Mouse (Mus musculus): Measurements from ENCODE around the gene Fgfr2. TPM values are rescaled to one million over a fixed set of nuclear protein-coding genes. Genes with fewer than 3 reads are reported as not detected.

Gene Fgfr2
- polyA plus RNA-seq, 1 experiment from 2014 or later: 121 TPM

DNA sequence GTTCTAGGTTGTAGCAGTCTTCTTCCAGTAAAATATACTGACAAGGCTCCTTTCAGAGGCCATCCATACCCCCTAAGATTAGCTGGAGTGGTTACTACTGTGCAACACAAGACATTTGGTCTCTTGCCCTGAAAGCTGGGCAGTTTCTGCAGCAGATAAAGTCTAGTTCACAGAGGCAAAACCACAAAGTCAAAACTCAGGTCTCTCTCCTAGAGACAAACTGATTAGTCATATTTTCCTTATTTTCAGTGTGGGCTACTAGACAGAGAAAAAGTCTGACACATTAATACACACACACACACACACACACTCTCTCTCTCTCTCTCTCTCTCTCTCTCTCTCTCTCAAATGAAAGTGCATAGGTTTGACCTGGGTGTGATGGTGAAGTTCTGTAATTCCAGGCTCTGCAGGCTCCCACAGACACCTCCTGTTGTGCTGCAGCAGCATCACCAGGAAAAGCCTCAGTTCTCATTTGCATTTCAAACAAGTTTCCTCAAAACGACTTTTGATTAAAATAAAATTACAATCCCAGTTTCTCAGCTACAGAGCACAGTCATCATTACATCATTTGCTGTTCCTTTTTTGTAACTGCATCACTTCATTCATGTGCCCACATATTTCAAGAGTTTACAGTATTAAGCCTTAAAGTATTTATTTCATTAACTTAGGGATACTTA, 298.7 kb downstream of the Fgfr2 start:
- H3K27ac ChIP-seq: no peak overlapping the region
- H3K9me3 ChIP-seq: no peaks in the 10 kb centered on the region
- H3K9ac ChIP-seq: no peak overlapping the region
- H3K4me3 ChIP-seq: no peak overlapping the region
- WGBS: 22% methylated on average over 1 of the region's 1 CpGs
- ATAC-seq (ENCODE audit: insufficient number of reproducible peaks, insufficient read depth, low FRiP score, low TSS enrichment): no peak
- H3K27me3 ChIP-seq: no peaks in the 10 kb centered on the region
- peaks cover 28% of the 10 kb centered on the region for H3K36me3 ChIP-seq
- no peak overlapping the region for H3K4me2 ChIP-seq (replicated peaks)
- no peaks in the 10 kb centered on the region for H3K4me1 ChIP-seq

DNA sequence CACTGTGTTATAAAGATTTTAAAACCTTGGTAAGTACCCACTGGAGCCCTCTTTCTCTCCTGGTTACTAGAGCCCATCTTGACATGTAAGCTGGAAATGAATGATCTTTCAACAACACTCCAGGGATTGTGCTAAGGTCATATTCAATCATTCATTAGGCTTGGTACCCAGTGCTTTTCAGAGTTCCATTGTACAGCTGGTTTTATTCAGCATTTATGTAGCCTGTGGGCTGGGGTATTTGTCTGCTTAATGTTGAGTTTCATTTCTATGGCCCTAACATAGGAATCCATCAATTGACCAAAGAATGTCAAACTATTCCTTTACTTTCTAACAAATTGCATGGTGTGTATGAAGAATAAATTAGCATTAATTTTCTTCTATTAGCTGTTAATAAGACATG, 299.3 kb downstream of the Fgfr2 start:
- Histone ChIP-seq H3K27ac (no peak overlapping the region), H3K9ac (no peak overlapping the region), H3K9me3 (no peaks in the 10 kb centered on the region), H3K4me3 (no peak overlapping the region), H3K36me3 (peaks cover 28% of the 10 kb centered on the region), H3K4me1 (no peaks in the 10 kb centered on the region), H3K4me2 (replicated peaks) (no peak overlapping the region), H3K27me3 (no peaks in the 10 kb centered on the region)
- ATAC-seq (ENCODE audit: insufficient number of reproducible peaks, insufficient read depth, low FRiP score, low TSS enrichment): no peak

DNA sequence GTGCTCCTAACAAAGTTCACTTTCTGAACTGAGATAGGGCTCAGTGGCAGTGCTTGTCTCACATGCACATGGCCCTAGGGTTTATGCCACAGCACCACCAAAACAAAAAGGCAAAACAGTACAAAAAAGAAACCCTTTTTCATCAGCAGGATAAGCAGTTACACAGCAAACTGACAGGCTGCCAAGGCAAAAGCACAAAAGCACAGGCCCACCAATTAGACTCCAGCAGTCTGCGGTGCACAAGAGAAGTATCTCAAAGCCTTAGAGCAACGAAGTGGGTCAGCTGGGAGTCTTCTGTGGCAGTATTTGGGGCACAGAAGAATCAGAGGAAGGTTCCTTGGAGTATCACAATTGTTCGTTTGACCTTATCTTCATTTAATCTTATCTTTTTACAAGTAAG, 302.5 kb downstream of the Fgfr2 start:
- no peak overlapping the region for H3K9ac ChIP-seq
- no peak for ATAC-seq (ENCODE audit: insufficient number of reproducible peaks, insufficient read depth, low FRiP score, low TSS enrichment)
- no peaks in the 10 kb centered on the region for H3K27me3 ChIP-seq
- peaks cover 11% of the 10 kb centered on the region; the same call in 1 of the 2 replicates for H3K36me3 ChIP-seq
- H3K4me3 ChIP-seq: no peak overlapping the region
- 81% methylated on average over 3 of the region's 3 CpGs for WGBS
- no peak overlapping the region for H3K4me2 ChIP-seq (replicated peaks)
- H3K9me3 ChIP-seq: no peaks in the 10 kb centered on the region
- no peak overlapping the region for H3K27ac ChIP-seq
- peaks cover 5% of the 10 kb centered on the region for H3K4me1 ChIP-seq

DNA sequence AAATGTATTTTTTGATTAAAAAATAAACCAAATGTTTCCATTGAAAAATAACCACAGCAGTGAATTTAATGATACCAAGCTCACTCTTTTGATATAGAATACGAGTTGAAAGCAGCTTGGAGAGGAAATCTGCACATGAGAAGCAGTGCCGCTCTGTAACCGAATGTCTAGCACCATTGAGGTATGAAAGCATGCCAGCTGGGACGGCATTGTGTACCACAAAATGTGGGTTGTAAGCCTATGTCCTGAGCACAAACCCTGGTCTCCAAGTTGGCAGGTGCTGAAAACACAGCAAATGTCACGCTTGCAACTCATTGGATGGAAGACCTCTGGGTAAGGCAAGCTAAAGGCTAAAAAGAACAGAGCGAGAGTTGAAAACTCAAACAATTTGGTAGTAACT, 306.1 kb downstream of the Fgfr2 start:
- no peak overlapping the region for H3K4me2 ChIP-seq (replicated peaks)
- no peak overlapping the region for H3K4me3 ChIP-seq
- H3K9ac ChIP-seq: no peak overlapping the region
- 93% methylated on average over 6 of the region's 6 CpGs for WGBS
- ATAC-seq (ENCODE audit: insufficient number of reproducible peaks, insufficient read depth, low FRiP score, low TSS enrichment): no peak
- peaks cover 6% of the 10 kb centered on the region; the same call in 1 of the 2 replicates for H3K36me3 ChIP-seq
- no peaks in the 10 kb centered on the region for H3K27me3 ChIP-seq
- H3K4me1 ChIP-seq: peaks cover 22% of the 10 kb centered on the region
- H3K9me3 ChIP-seq: no peaks in the 10 kb centered on the region
- H3K27ac ChIP-seq: no peak overlapping the region

DNA sequence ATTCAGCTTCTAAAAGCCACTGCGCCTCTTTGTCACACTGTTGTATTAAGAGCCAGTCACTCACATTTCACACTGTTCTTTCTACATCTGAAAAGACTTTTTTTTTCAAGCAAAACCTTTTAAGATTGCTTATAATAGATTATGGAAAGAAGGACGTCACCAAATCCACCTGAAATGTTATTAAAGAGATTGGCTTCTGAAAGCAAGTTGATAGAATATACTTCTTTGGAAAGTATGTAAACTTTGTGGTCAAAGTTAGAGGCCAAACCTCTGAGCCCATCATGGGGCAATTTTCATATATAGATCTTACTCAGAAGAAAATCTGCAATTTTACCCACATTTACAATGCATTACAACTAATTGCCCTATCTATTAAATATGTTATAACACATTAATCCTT, 306.6 kb downstream of the Fgfr2 start:
- H3K9me3 ChIP-seq: no peaks in the 10 kb centered on the region
- WGBS: 76% methylated on average over 2 of the region's 2 CpGs
- no peak overlapping the region for H3K4me2 ChIP-seq (replicated peaks)
- peaks cover 6% of the 10 kb centered on the region; the same call in 1 of the 2 replicates for H3K36me3 ChIP-seq
- no peaks in the 10 kb centered on the region for H3K27me3 ChIP-seq
- no peak overlapping the region for H3K27ac ChIP-seq
- H3K4me3 ChIP-seq: no peak overlapping the region
- peaks cover 27% of the 10 kb centered on the region for H3K4me1 ChIP-seq
- ATAC-seq (ENCODE audit: insufficient number of reproducible peaks, insufficient read depth, low FRiP score, low TSS enrichment): no peak
- no peak overlapping the region for H3K9ac ChIP-seq

DNA sequence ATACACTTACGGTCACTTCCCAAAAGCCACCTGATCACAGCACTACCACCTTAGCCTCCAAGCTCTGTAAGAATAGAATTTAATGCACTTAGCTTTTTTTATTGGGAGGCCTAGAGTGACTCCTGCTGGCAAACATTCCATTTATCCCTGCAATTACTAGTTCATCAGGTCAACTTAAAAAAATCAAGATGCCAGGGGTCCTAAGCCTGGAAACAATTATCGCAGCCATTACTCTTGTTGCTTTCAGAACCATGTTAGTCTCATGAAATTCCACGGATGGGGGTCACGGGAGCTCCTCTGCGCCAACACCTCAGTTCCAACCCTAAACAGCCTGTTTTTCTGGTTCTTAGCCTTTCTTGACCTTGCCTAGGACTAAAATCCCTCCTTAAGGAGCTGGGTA, 308.1 kb downstream of the Fgfr2 start:
- no peak overlapping the region for H3K4me2 ChIP-seq (replicated peaks)
- H3K9me3 ChIP-seq: no peaks in the 10 kb centered on the region
- H3K27me3 ChIP-seq: no peaks in the 10 kb centered on the region
- 21% methylated on average over 5 of the region's 5 CpGs for WGBS
- ATAC-seq (ENCODE audit: insufficient number of reproducible peaks, insufficient read depth, low FRiP score, low TSS enrichment): no peak
- H3K36me3 ChIP-seq: peaks cover 1% of the 10 kb centered on the region; the same call in 1 of the 2 replicates
- no peak overlapping the region for H3K4me3 ChIP-seq
- peaks cover 42% of the 10 kb centered on the region for H3K4me1 ChIP-seq
- H3K27ac ChIP-seq: no peak overlapping the region
- no peak overlapping the region for H3K9ac ChIP-seq

DNA sequence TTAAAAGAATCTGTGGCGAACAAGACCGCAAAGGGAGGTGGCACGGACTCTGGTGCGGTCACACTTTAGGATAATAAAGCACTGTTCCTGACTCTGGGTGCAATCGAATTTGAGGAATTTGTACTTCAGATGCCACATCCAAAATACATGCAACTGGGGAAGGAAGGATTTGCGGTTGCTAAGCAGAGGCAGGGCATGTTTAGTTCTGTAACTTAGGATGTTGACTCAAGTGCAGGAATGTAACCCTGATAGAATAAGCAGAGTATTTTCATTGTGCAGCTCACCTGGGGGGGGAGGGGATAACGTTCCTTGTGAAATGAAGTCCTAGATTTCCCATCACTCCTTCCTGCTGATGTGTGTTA, 309.1 kb downstream of the Fgfr2 start:
- H3K27me3 ChIP-seq: no peaks in the 10 kb centered on the region
- ATAC-seq (ENCODE audit: insufficient number of reproducible peaks, insufficient read depth, low FRiP score, low TSS enrichment): no peak
- no peaks in the 10 kb centered on the region for H3K36me3 ChIP-seq
- H3K9me3 ChIP-seq: no peaks in the 10 kb centered on the region
- H3K4me1 ChIP-seq: peaks cover 52% of the 10 kb centered on the region
- H3K4me2 ChIP-seq (replicated peaks): peak overlapping the region; percentile 81
- peak overlapping the region; percentile 83 for H3K27ac ChIP-seq
- H3K9ac ChIP-seq: peak overlapping the region; percentile 83
- H3K4me3 ChIP-seq: peak overlapping the region; percentile 70
- whole genome bisulfite sequencing: 1% methylated on average over 7 of the region's 7 CpGs

DNA sequence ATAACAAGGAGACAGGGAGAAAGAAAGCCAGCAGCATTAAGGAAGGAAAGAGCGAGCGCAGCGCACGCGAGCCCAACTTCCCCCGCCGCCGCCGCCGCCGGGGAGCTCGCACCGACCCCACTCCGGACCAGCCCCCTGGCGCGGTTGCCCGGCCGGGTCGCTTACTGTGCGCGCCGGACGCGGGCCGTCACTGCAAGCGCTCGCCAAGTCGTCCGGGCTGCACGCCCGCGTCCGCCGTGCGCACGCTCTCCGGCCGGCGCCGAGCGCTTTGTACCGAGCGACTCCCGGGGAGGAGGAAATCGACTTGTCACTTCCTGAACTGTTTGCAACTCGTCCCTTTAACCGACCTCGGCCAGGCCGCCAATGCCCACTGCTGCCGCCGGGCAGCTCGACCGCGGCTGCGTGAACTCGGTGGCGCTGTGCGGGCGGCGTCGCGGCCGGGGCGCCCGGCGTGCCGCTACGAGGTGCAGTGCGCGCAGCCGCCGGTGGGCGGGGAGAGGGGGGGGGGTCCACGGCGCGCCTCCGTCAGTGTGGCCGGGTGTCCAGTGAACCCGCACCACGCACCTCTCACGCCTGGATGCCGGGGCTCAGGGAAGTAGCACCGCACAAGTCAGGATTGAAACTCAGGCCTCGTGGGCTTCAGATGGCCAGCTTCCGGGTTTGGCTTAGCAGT, 309.6 kb downstream of the Fgfr2 start, which contains the start of gene Fam53b:
Fam53b (minus strand) TSS at position 471 of the 673 bp plus-strand sequence.
- H3K4me1 ChIP-seq: peaks cover 57% of the 10 kb centered on the region
- 0 out of 2 replicates have a peak, but pooled peaks have one; percentile 29 for ATAC-seq (ENCODE audit: insufficient number of reproducible peaks, insufficient read depth, low FRiP score, low TSS enrichment)
- WGBS: under 1% methylated on average over 81 of the region's 85 CpGs
- peak within 1 kb of the TSS; percentile 70 for H3K4me3 ChIP-seq
- H3K9me3 ChIP-seq: no peaks in the 10 kb centered on the region
- H3K27ac ChIP-seq: peak within 1 kb of the TSS; percentile 83
- H3K36me3 ChIP-seq: no peaks in the 10 kb centered on the region
- no peaks in the 10 kb centered on the region for H3K27me3 ChIP-seq
- peak within 1 kb of the TSS; percentile 83 for H3K9ac ChIP-seq
- peak within 1 kb of the TSS; percentile 81 for H3K4me2 ChIP-seq (replicated peaks)

DNA sequence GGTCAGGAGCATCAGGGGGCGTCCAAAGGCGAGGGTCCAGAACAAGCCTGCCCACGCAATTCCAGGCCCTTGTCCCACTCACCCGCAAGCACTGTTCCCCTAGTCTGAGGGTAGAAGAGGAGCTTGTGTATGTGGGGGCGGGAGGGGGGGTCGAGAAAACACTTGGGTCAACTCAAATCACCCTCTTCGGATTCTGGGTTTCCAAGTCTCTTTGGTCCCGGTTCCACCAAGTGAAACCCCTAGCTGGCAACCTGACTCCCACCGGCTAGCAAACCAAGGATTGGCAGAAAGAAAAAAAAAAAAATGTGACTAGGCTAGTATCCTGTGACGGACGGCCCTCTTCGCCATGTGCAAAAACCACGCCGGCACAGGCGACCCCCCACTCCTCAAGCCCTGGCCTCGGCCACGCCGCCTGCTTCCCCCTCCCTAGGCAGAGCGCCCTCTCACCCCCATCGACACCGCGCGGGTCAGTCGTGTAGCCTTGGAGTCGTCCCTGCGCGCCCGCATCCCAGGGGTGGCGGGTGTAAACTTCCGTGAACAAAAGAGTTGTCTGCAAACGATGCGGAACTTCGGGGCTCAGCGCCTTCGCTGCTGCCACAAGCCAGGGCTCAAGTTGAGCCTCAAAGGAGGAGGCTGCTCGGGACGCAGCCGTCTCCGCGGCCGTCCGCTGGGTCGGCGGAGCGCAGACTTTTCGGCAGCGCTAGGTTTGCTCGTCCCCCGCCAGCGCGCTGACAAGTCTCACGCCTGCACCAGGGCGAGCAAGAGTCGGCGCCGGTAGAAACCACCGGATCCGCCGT, 310.3 kb downstream of the Fgfr2 start:
- under 1% methylated on average over 59 of the region's 59 CpGs for WGBS
- peaks cover 64% of the 10 kb centered on the region for H3K4me1 ChIP-seq
- 0 out of 2 replicates have a peak, but pooled peaks have one; percentile 10 for ATAC-seq (ENCODE audit: insufficient number of reproducible peaks, insufficient read depth, low FRiP score, low TSS enrichment)

DNA sequence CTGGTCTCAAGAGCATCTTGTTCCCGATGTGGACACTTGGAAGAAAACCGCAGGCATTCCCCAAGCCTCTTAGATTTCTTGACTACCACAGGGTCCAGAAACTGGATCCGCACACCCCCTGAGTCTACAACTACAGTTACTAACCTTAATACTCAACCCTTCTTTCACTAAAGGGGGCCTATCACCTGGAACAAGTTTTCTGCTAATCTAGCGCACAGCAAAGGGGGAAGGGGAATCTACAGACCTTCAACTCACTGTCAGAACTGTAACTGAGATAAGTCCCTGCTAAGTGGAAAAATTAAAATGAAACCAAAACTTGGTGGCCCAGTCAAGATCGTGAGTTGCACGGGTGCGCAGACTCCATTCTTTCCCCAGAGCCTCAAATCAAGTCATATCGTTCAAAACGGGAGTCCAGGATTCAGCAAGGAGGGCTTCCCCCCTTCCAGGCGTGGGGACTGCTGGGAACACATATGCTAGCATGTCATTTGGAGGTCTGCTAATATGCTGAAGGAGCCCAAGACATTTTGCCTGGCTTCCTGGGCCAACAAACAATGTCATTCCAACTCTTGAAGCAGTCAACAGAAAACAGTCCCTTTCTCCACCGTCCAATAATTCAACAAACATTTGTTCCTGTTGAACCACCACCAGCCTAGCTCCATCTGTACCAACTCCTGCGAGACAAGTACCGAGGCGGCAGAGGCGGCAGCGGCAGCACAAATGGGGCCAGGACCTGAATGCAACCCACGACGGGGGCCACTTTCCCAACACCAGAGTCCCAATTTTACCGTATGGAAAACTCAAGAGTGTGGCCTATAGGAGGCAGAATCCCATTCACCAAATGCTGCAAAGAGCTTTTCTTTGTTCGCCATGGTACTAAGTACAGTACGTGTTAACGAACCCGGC, 311.2 kb downstream of the Fgfr2 start:
- Histone ChIP-seq H3K4me2 (replicated peaks) (peak overlapping the region; percentile 81), H3K9me3 (no peaks in the 10 kb centered on the region), H3K27me3 (no peaks in the 10 kb centered on the region), H3K27ac (peak overlapping the region; percentile 83), H3K9ac (peak overlapping the region; percentile 83), H3K36me3 (no peaks in the 10 kb centered on the region), H3K4me3 (peak overlapping the region; percentile 70), H3K4me1 (peaks cover 73% of the 10 kb centered on the region)
- ATAC-seq (ENCODE audit: insufficient number of reproducible peaks, insufficient read depth, low FRiP score, low TSS enrichment): no peak
- WGBS: 8% methylated on average over 23 of the region's 23 CpGs

More for the DNA sequence above, 310.3 kb downstream of the Fgfr2 start:
- peak overlapping the region; percentile 83 for H3K9ac ChIP-seq
- H3K4me2 ChIP-seq (replicated peaks): peak overlapping the region; percentile 81
- H3K9me3 ChIP-seq: no peaks in the 10 kb centered on the region
- H3K4me3 ChIP-seq: peak overlapping the region; percentile 70
- no peaks in the 10 kb centered on the region for H3K36me3 ChIP-seq
- no peaks in the 10 kb centered on the region for H3K27me3 ChIP-seq
- peak overlapping the region; percentile 83 for H3K27ac ChIP-seq

DNA sequence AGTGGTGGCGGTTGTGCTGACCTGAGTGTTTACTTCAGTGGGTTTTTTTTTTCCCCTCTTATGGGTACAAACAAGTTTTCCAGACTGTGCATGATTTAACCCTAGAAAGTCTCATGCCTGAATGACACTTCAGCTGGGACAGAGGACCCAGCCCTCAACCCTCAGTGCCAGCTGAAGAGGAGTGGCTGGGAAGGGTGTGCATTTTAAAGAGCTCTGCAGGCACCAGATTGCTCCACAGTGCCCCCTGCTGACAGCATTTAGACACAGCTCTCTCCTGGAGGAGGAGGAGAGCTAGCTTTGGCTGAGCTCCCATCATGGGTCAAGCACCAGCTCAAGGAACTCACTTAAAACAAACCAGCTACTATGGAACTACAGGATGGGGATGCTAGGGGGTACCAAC, 312.3 kb downstream of the Fgfr2 start:
- Histone ChIP-seq H3K4me3 (peak overlapping the region; percentile 70; the same call in 1 of the 2 replicates), H3K4me2 (replicated peaks) (peak overlapping the region; percentile 81), H3K4me1 (peaks cover 80% of the 10 kb centered on the region), H3K36me3 (no peaks in the 10 kb centered on the region), H3K27me3 (no peaks in the 10 kb centered on the region), H3K9me3 (no peaks in the 10 kb centered on the region), H3K27ac (0 out of 2 replicates have a peak overlapping the region, but pooled peaks have one; percentile 54), H3K9ac (no peak overlapping the region)
- 39% methylated on average over 1 of the region's 1 CpGs for WGBS
- ATAC-seq (ENCODE audit: insufficient number of reproducible peaks, insufficient read depth, low FRiP score, low TSS enrichment): no peak; the same call in 1 of the 2 replicates

Measured in embryonic facial prominence, embryonic 12.5 days (tissue).